In the genomic region with DNA sequence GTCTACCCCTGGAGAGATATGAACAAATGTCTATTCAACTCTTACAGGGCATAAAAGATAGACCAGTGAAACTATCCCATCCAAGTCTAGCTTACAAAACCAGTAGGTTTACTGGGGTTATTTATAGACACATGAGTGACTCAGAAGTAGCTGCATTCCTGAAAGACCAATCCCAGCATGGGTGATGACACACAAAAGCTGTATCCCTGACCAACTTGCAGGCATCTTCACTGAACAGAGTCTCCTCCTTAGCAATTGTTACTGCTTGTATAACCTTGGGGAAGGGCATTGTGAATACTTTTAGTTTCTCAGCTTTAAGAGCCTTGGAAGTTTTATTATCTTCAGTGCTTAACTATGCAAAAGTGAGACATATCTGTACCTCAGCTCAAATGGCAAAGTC, we compare ENCODE assay signal across 20 mouse cellular contexts.
"Had no signal": no experiment of that assay in that cellular context is flagged by ENCODE, and none has a peak within 500 bp of the region (broad histone marks: within the 10 kb centered on the region; RNA-seq: fewer than 3 reads in every experiment).

No protein-coding gene starts in this region.

- H3K36me3 ChIP-seq: limb, embryonic 10.5 days; limb, embryonic 13.5 days; liver, embryonic 12.5 days; liver, embryonic 15.5 days; lung, embryonic 15.5 days; neural tube, embryonic 12.5 days; neural tube, embryonic 15.5 days had no signal

- ATAC-seq: liver, embryonic 12.5 days had no signal

- H3K27me3 ChIP-seq: limb, embryonic 13.5 days; liver, embryonic 12.5 days; liver, embryonic 15.5 days; lung, embryonic 15.5 days; megakaryocyte, embryonic 14.5 days; neural tube, embryonic 12.5 days; neural tube, embryonic 15.5 days had no signal

- H3K4me3 ChIP-seq: limb, embryonic 10.5 days; limb, embryonic 13.5 days; liver, embryonic 12.5 days; liver, embryonic 15.5 days; lung, embryonic 15.5 days; megakaryocyte, embryonic 14.5 days; neural tube, embryonic 12.5 days; neural tube, embryonic 15.5 days had no signal

- DNase-seq: kidney, postnatal 14 days; kidney, postnatal 4 days; layer of hippocampus, adult 9-11 months; liver; lung, adult 18-20 months; lung, postnatal 10 days; lung, postnatal 36 days; midbrain, embryonic 14.5 days; retina, postnatal 1 day; thymus, adult 2 months; thymus, postnatal 14 days; thymus, postnatal 4 days had no signal
